Mouse (Mus musculus) kidney, adult 9 months (tissue): ENCODE measurements at regions not wholly inside any gene's neighbourhood (a gene's known extent, or its start where the extent isn't known, plus 50 kb on each side); places are given as distances from the start of the nearest gene placed in this dataset.

ENCODE experiments used
- DNase-seq: peaks from one replicate; pipeline ENCODE4 v3.0.0; 2022

DNA sequence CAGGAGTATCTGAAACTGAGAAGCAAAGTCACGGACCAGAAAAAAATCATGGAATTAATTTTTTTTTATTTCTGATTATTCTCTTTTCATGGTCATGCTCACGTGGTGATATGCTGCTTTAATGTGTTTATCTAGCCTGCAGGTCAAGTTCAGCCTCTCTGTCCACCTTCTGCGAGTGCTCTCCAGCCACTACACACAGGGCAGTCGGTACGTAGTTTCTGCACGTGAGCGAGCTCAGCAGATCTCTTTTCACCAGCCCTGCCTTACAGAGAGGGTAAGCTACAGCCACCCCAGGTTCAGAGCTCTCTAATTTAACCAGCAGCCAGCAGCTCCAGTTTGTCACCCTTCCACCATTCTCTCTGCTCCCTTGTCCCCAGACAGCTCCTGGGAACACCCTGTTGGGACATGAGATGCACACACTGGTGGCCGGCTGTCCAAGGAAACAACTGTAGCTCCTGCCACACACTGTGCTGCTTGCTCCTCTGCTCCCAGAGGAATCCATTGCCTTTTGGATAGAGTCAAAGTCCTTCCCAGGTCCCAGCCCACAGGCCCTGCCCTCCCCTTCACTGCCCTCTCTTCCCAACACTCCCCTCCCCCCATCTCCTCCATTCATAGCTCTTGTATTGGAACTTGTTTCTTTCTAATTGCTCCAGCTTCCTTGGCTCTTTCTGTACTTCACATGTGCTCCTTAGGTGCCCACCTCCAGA is 97.7 kb upstream of the Sall1 start:
- peak; percentile 64 for DNase-seq

GRCm38 (mm10) chr8:89139876-89140275 is 95.9 kb upstream of the Sall1 start:
- peak; percentile 68 for DNase-seq

DNA sequence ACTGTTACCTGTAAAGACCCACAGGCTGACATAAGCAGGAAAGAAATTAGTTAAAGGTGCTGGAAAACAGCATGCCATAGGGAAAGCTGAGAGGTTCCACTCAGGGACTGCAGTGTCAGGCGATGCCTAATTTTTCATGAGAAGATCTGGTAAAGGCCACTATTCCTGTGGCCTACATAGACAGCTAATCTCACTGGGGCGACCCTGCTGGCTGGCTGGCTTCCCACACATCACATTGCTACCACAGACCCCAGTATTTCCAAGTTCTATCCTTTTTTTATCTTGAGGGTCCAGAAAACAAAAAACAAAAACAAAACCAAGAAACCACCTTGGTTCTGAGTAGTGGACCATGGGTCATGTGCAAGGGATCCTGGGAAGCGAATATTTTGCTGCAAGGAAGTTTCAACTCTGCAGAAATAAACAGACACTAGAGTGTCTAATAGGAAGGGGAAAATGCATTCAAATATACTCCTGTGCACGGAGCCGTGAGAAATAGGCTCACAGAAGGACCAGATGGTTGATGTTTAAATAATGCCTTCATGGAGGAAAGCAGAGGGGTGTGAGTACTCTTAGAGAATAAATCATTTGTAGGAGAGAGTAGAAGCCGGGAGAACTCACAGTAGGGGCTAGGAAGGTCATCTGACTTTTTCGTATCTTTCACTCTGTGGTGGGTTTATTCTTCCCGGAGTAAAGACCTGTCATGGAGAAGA is 94.6 kb upstream of the Sall1 start:
- DNase-seq = no peak

DNA sequence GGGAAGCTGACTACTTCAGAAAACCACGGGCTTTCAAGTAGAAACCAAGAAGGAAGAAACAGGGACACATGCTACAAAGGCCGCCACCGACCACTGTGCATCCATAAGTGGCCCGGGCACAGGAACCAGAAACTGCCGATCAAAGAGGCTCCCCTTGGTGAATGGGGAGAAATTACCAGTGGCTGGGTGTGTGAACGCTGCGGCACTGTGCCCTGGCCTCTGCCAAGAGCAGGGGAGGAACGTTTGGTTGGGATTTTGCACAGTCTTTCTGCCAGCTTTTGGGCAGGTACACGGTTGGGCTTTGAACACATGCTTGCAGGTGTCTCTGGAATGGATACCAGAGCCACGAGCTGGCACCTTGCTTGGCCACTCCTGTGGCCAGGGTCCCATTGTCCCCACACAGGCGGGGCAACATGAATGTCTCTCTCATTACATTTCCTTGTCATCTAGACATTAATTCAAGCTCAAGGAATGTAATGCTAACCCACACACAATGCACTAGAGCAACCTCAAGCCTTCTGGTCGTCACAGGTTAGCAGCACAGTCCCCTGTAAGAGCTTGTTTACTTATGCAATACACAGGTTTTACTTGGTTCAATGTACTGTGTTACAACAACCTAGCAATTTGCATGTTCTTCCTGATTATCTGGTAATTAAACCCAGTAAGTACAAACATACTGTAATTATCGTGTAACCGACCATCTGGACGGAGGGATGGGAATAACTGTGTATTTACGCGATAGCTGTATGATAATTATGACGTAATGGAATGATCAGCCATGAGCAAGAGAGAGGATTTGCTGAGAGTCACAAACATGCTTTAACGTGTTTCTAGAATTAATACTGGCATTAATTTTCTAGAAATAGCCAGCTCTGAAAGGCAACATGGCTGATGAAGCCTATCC is 90.9 kb upstream of the Sall1 start:
- DNase-seq = no peak

DNA sequence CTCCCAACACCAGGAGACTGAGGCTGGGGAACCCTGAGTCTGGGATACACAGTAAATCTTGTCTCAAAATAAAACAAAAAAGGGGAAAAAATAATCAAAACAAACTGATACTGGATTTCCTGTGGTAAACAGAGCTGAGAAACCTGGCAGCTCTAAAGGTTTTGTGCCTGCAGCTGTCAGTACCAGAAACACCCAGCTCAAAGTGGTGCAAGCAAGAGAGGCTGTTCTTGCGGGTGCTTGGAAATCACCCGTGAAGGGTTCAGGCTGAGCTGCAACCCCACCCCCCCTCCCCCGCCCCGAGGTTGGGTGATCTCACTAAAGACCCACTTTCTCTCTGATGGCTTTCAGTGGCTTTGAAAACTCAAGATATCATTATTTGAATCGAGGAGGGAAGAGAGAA is 90.1 kb upstream of the Sall1 start:
- DNase-seq = peak; percentile 11

DNA sequence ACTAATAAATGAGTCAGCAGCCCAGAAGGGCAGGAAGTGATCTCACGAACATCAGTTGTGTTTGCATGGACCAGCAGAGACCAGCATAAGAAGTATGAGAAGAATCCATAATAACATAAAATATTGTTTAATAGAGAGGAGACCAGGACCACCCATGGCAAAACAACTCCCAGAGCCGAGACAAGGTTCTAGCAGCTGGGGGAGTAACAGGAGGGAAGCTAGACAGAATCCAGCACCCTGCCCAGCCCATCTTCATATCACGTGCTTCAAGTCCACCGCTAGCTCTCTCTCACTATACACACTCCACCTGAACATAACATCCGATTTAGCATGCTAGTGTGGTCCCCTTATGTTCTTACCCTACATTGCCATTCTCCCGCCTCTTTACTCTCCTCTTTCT is 77.1 kb upstream of the Sall1 start:
- DNase-seq = no peak

GRCm38 (mm10) chr8:89107895-89108660 is 64.1 kb upstream of the Sall1 start:
- no peak for DNase-seq

DNA sequence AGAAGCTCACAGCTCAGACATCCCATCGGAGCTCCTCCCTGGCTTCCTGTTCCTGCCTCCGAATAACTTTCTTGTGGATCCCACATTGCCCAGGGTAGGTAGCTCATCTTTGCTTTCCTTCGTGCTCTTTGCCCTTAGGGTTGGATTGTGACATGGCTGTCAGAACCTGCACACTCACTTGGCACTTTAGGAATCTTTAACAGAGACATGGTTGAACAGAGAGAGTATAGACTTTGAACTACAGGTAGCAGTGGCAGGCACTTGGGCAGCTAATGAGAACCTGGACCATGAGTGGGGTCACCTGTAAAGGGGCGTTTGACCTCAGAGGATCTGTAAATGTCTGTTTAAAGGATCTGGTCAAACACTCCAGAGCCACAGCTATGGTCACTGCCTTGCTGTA is 62.4 kb upstream of the Sall1 start:
- DNase-seq = peak; percentile 74

- no peak for DNase-seq
Measured at GRCm38 (mm10) chr8:89097396-89097795, 53.4 kb upstream of the Sall1 start.
